Mouse (Mus musculus) megakaryocyte, embryonic 14.5 days (primary cell): ENCODE data around the gene Olfr896-ps1.

Experiments used
- FLI1 ChIP-seq: IDR thresholded peaks from 2 replicates; pipeline ENCODE4 v1.6.1; 2012; ENCODE audit warnings: low read length, inconsistent platforms, mixed read lengths
- GATA1 ChIP-seq: IDR thresholded peaks from 3 replicates; pipeline ENCODE4 v1.6.1; 2012; ENCODE audit warnings: mixed read lengths, low read length, inconsistent platforms, borderline replicate concordance

DNA sequence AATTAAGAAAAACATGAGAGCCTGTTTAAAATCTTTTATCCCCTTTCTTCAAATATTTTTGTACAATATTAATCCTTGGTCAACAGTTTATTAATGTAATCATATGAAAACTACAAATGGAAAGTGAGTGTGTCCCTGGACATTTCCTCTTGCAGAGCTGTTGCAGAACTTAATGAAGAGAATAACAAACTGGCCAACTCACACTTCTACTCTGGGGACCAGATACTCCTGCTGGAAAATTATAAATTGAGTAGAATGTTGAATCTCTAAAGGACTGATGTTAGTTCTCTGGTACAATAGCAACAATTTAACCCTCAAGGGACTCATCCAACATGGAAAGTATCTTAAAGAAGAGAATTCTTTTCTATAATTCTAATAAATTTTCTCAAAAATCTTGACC lies 23.4 kb upstream of the Olfr896-ps1 start, which contains the start of gene Olfr895:
- TF ChIP-seq GATA1: no peak
- no peak for TF ChIP-seq FLI1
